Mouse (Mus musculus) myocyte (in vitro differentiated cells): Measurements from ENCODE around the gene Gm765. TPM values are rescaled to one million over a fixed set of nuclear protein-coding genes. Genes with fewer than 3 reads are reported as not detected.

ENCODE experiments used
- H3K27me3 ChIP-seq: one replicate; pipeline ENCODE4 v1.6.1; 2011; ENCODE audit not compliant: control insufficient read depth, insufficient read depth, insufficient read length
- H3K36me3 ChIP-seq: one replicate; pipeline ENCODE4 v1.6.1; 2011; ENCODE audit not compliant: control insufficient read depth, insufficient read depth
- H3K4me2 ChIP-seq: one replicate; pipeline ENCODE4 v1.6.1; 2011; ENCODE audit warnings: low read depth, control low read depth
- H3K4me3 ChIP-seq: one replicate; pipeline ENCODE4 v1.5.1; 2011; ENCODE audit warnings: mild to moderate bottlenecking, control low read depth, moderate library complexity
- H3K79me2 ChIP-seq: one replicate; pipeline ENCODE4 v1.6.1; 2011; ENCODE audit not compliant: control insufficient read depth, insufficient read depth
- H3ac ChIP-seq: one replicate; pipeline ENCODE4 v1.6.1; 2011; ENCODE audit not compliant: control insufficient read depth, insufficient read length
- CEBPB ChIP-seq: IDR thresholded peaks from 2 replicates; pipeline ENCODE4 v1.6.1; 2011; ENCODE audit warnings: mild to moderate bottlenecking, moderate library complexity; ENCODE audit not compliant: poor library complexity, insufficient read depth, severe bottlenecking
- E2F4 ChIP-seq: IDR thresholded peaks from one replicate; pipeline ENCODE4 v1.6.1; 2011; ENCODE audit warnings: mild to moderate bottlenecking, control low read depth, moderate library complexity; ENCODE audit not compliant: insufficient read depth
- MAX ChIP-seq: IDR thresholded peaks from one replicate; pipeline ENCODE4 v1.6.1; 2011; ENCODE audit warnings: low read depth, mild to moderate bottlenecking, control low read depth
- MYOD1 ChIP-seq, 3 experiments: IDR thresholded peaks; one replicate each; pipeline ENCODE4 v1.6.1; 2011; ENCODE audit warnings: control low read depth in 2 of 3, low read depth in 2 of 3, mild to moderate bottlenecking in 2 of 3, moderate library complexity in 1 of 3; ENCODE audit not compliant: insufficient read length in 2 of 3, control insufficient read depth in 1 of 3
- MYOG ChIP-seq, 3 experiments: IDR thresholded peaks; one replicate each; pipeline ENCODE4 v1.6.1; 2011; ENCODE audit warnings: control low read depth in 2 of 3, low read depth in 2 of 3, mild to moderate bottlenecking in 2 of 3; ENCODE audit not compliant: insufficient read length in 2 of 3, control insufficient read depth in 1 of 3, insufficient read depth in 1 of 3
- POLR2A ChIP-seq: IDR thresholded peaks from one replicate; pipeline ENCODE4 v1.6.1; 2011; ENCODE audit warnings: low read depth, mild to moderate bottlenecking, control low read depth, moderate library complexity; ENCODE audit not compliant: insufficient read length
- POLR2AphosphoS2 ChIP-seq: IDR thresholded peaks from one replicate; pipeline ENCODE4 v1.6.1; 2011; ENCODE audit warnings: low read depth, control low read depth; ENCODE audit not compliant: insufficient read length
- REST ChIP-seq: IDR thresholded peaks from one replicate; pipeline ENCODE4 v1.6.1; 2011; ENCODE audit warnings: mild to moderate bottlenecking, control low read depth, moderate library complexity; ENCODE audit not compliant: insufficient read depth, insufficient read length
- SRF ChIP-seq: IDR thresholded peaks from one replicate; pipeline ENCODE4 v1.6.1; 2011; ENCODE audit warnings: low read depth; ENCODE audit not compliant: control insufficient read depth, insufficient read length
- TCF12 ChIP-seq: IDR thresholded peaks from one replicate; pipeline ENCODE4 v1.6.1; 2011; ENCODE audit warnings: mild to moderate bottlenecking, control low read depth; ENCODE audit not compliant: poor library complexity, insufficient read depth, severe bottlenecking
- TCF3 ChIP-seq: IDR thresholded peaks from one replicate; pipeline ENCODE4 v1.6.1; 2011; ENCODE audit warnings: low read depth, control low read depth; ENCODE audit not compliant: insufficient read length
- USF1 ChIP-seq: IDR thresholded peaks from one replicate; pipeline ENCODE4 v1.6.1; 2011; ENCODE audit warnings: low read depth, mild to moderate bottlenecking, control low read depth, moderate library complexity
- polyA plus RNA-seq: library from polyadenylated mRNA; unstranded; fragments of >200 nt; fragmentation: generic; extraction: Trizol; gene quantifications from one replicate; pipeline ENCODE4 v1.2.1, GENCODE M21; 2012; ENCODE audit warnings: missing spikeins

Gene Gm765
- not detected for polyA plus RNA-seq

- H3K4me2 ChIP-seq, result no peak within 1 kb of the TSS
- no peak for TF ChIP-seq USF1
- TF ChIP-seq E2F4, result no peak
- TF ChIP-seq CEBPB, result no peak
- TF ChIP-seq MYOD1 (IDR thresholded peaks at IDR 0.05; ENCODE audit: control insufficient read depth in 1 of 3, insufficient read length in 2 of 3, low read depth in 2 of 3), result no peak
- TF ChIP-seq MYOG (IDR thresholded peaks at IDR 0.05; ENCODE audit: control insufficient read depth in 1 of 3, insufficient read depth in 1 of 3, insufficient read length in 2 of 3, low read depth in 2 of 3), result no peak
- TF ChIP-seq POLR2AphosphoS2, result no peak
- TF ChIP-seq SRF, result no peak
- no peak for TF ChIP-seq TCF3
- TF ChIP-seq REST, result no peak
- no peak for TF ChIP-seq POLR2A
- no peak for TF ChIP-seq TCF12
- TF ChIP-seq MAX, result no peak
- no peaks in the 10 kb centered on the region for H3K27me3 ChIP-seq
- H3K4me3 ChIP-seq, result no peak within 1 kb of the TSS
- H3K36me3 ChIP-seq, result no peaks in the 10 kb centered on the region
- no peaks in the 10 kb centered on the region for H3K79me2 ChIP-seq
- no peak within 1 kb of the TSS for H3ac ChIP-seq
These were observed at the start of gene Gm765 for GRCm38 (mm10) chr6:98342654-98343053. Gene Gm765 (minus strand): TSS chr6:98342754.

GRCm38 (mm10) chr6:98385487-98385886 is 42.9 kb upstream of the Gm765 start:
- H3K27me3 ChIP-seq, result no peaks in the 10 kb centered on the region
- no peak overlapping the region for H3K4me2 ChIP-seq
- TF ChIP-seq MAX, result no peak
- no peak for TF ChIP-seq CEBPB
- no peak for TF ChIP-seq MYOD1 (IDR thresholded peaks at IDR 0.05; ENCODE audit: control insufficient read depth in 1 of 3, insufficient read length in 2 of 3, low read depth in 2 of 3)
- TF ChIP-seq USF1, result no peak
- no peak for TF ChIP-seq POLR2AphosphoS2
- no peak for TF ChIP-seq SRF
- TF ChIP-seq MYOG (IDR thresholded peaks at IDR 0.05; ENCODE audit: control insufficient read depth in 1 of 3, insufficient read depth in 1 of 3, insufficient read length in 2 of 3, low read depth in 2 of 3), result no peak
- no peak for TF ChIP-seq REST
- no peak for TF ChIP-seq TCF12
- H3K4me3 ChIP-seq, result no peak overlapping the region
- no peak overlapping the region for H3ac ChIP-seq
- no peaks in the 10 kb centered on the region for H3K36me3 ChIP-seq
- H3K79me2 ChIP-seq, result no peaks in the 10 kb centered on the region

- H3K27me3 ChIP-seq, result no peaks in the 10 kb centered on the region
- no peak overlapping the region for H3ac ChIP-seq
- no peak overlapping the region for H3K4me2 ChIP-seq
- TF ChIP-seq TCF3 (no peak), MYOG (IDR thresholded peaks at IDR 0.05; ENCODE audit: control insufficient read depth in 1 of 3, insufficient read depth in 1 of 3, insufficient read length in 2 of 3, low read depth in 2 of 3) (no peak)
- H3K79me2 ChIP-seq, result no peaks in the 10 kb centered on the region
- H3K4me3 ChIP-seq, result no peak overlapping the region
- H3K36me3 ChIP-seq, result no peaks in the 10 kb centered on the region
These were observed 41.9 kb upstream of the Gm765 start for GRCm38 (mm10) chr6:98384431-98384830.

GRCm38 (mm10) chr6:98383411-98383810 is 40.9 kb upstream of the Gm765 start:
- no peak overlapping the region for H3ac ChIP-seq
- no peaks in the 10 kb centered on the region for H3K27me3 ChIP-seq
- no peak overlapping the region for H3K4me3 ChIP-seq
- TF ChIP-seq MYOD1 (IDR thresholded peaks at IDR 0.05; ENCODE audit: control insufficient read depth in 1 of 3, insufficient read length in 2 of 3, low read depth in 2 of 3) (no peak), CEBPB (no peak), TCF12 (no peak), SRF (no peak)
- H3K79me2 ChIP-seq, result no peaks in the 10 kb centered on the region
- no peak overlapping the region for H3K4me2 ChIP-seq
- no peaks in the 10 kb centered on the region for H3K36me3 ChIP-seq

- no peaks in the 10 kb centered on the region for H3K36me3 ChIP-seq
- no peaks in the 10 kb centered on the region for H3K79me2 ChIP-seq
- no peak overlapping the region for H3K4me2 ChIP-seq
- H3K27me3 ChIP-seq, result no peaks in the 10 kb centered on the region
- H3ac ChIP-seq, result no peak overlapping the region
- TF ChIP-seq TCF3 (no peak), USF1 (no peak), E2F4 (no peak), SRF (no peak), POLR2AphosphoS2 (no peak), CEBPB (no peak), MAX (no peak), REST (no peak), MYOD1 (IDR thresholded peaks at IDR 0.05; ENCODE audit: control insufficient read depth in 1 of 3, insufficient read length in 2 of 3, low read depth in 2 of 3) (no peak), TCF12 (no peak), MYOG (IDR thresholded peaks at IDR 0.05; ENCODE audit: control insufficient read depth in 1 of 3, insufficient read depth in 1 of 3, insufficient read length in 2 of 3, low read depth in 2 of 3) (no peak), POLR2A (no peak)
- no peak overlapping the region for H3K4me3 ChIP-seq
These were observed 23.6 kb upstream of the Gm765 start for GRCm38 (mm10) chr6:98366199-98366598.
